Mouse (Mus musculus) CH12.LX (cell line): ENCODE measurements around the gene Rab3d.
A peak's percentile ranks its signal among the peaks of the same experiment; 100 is the strongest.

Experiments
- CTCF ChIP-seq, 2 experiments: IDR thresholded peaks in 1 of 2; conservative IDR thresholded peaks in 1 of 2; 2 replicates each; pipeline ENCODE4 v1.5.1; 2011 to 2012; ENCODE audit warnings: low read depth in 2 of 2, low read length in 2 of 2, improper control_type of control experiment in 1 of 2, inconsistent platforms in 1 of 2, mild to moderate bottlenecking in 1 of 2, moderate library complexity in 1 of 2
- EP300 ChIP-seq: IDR thresholded peaks from 2 replicates; pipeline ENCODE4 v1.6.1; 2011; ENCODE audit warnings: low read length, improper control_type of control experiment
- KAT2A ChIP-seq: IDR thresholded peaks from 2 replicates; pipeline ENCODE4 v1.6.1; 2012; ENCODE audit warnings: low read length, improper control_type of control experiment, inconsistent platforms; ENCODE audit not compliant: insufficient replicate concordance
- NELFE ChIP-seq: IDR thresholded peaks from 2 replicates; pipeline ENCODE4 v1.6.1; 2011; ENCODE audit warnings: low read depth, low read length, improper control_type of control experiment
- NRF1 ChIP-seq: IDR thresholded peaks from 2 replicates; pipeline ENCODE4 v1.6.1; 2014; ENCODE audit warnings: low read depth, mild to moderate bottlenecking, inconsistent platforms, low read length, improper control_type of control experiment, moderate library complexity
- POLR2A ChIP-seq: IDR thresholded peaks from 2 replicates; pipeline ENCODE4 v1.6.1; 2011; ENCODE audit warnings: low read depth, mild to moderate bottlenecking, improper control_type of control experiment, low read length
- TBP ChIP-seq: conservative IDR thresholded peaks from 2 replicates; pipeline ENCODE4 v1.6.1; 2011; ENCODE audit warnings: low read depth, low read length, improper control_type of control experiment
- UBTF ChIP-seq: IDR thresholded peaks from 2 replicates; pipeline ENCODE4 v1.6.1; 2012; ENCODE audit warnings: low read depth, mild to moderate bottlenecking, inconsistent platforms, low read length, improper control_type of control experiment, moderate library complexity
- ZMIZ1 ChIP-seq: IDR thresholded peaks from 2 replicates; pipeline ENCODE4 v1.6.1; 2012; ENCODE audit warnings: low read depth, mild to moderate bottlenecking, inconsistent platforms, low read length, improper control_type of control experiment

GRCm38 (mm10) chr9:21889229-21889628 lies 28.8 kb downstream of the Rab3d start:
- TF ChIP-seq UBTF, result no peak
- no peak for TF ChIP-seq POLR2A
- no peak for TF ChIP-seq NELFE
- no peak for TF ChIP-seq NRF1
- no peak for TF ChIP-seq KAT2A
- no peak for TF ChIP-seq ZMIZ1
- TF ChIP-seq TBP, result no peak
- no peak for TF ChIP-seq EP300
- peak in 1 of 2 experiments; percentile 76; a peak in 2 of 4 replicates for TF ChIP-seq CTCF (conservative IDR thresholded peaks at IDR 0.05 in 1 of 2, IDR thresholded peaks at IDR 0.05 in 1 of 2; ENCODE audit: low read depth in 2 of 2, low read length in 2 of 2)
